Mouse (Mus musculus) limb, embryonic 11.5 days (tissue): ENCODE measurements at regions not wholly inside any gene's neighbourhood (a gene's known extent, or its start where the extent isn't known, plus 50 kb on each side); places are given as distances from the start of the nearest gene placed in this dataset.

ENCODE experiments used
- ATAC-seq: fragments of 200-750 bp; cut with Nextera tagmentation; 2 replicates; pipeline ENCODE4 v1.8.0; 2017; ENCODE audit warnings: low read depth; ENCODE audit not compliant: insufficient number of reproducible peaks, low FRiP score, low TSS enrichment
- DNase-seq: peaks from one replicate; pipeline ENCODE4 v3.0.0-alpha.2; 2015; ENCODE audit warnings: low spot score
- H3K27ac ChIP-seq: fragments of 300-500 bp; sonication (generic); replicated peaks from 2 replicates; pipeline ENCODE4 v1.5.1; 2014; ENCODE audit warnings: low read depth, mild to moderate bottlenecking, low read length
- H3K27me3 ChIP-seq: fragments of 300-500 bp; sonication (generic); 2 replicates; pipeline ENCODE4 v1.6.1; 2014; ENCODE audit warnings: mild to moderate bottlenecking, low read length, mixed read lengths; ENCODE audit not compliant: control insufficient read depth, insufficient read depth
- H3K36me3 ChIP-seq: fragments of 300-500 bp; sonication (generic); 2 replicates; pipeline ENCODE4 v1.6.1; 2014; ENCODE audit warnings: mild to moderate bottlenecking, low read length, moderate library complexity, mixed read lengths; ENCODE audit not compliant: control insufficient read depth, insufficient read depth
- H3K4me1 ChIP-seq: fragments of 300-500 bp; sonication (generic); 2 replicates; pipeline ENCODE4 v1.6.1; 2014; ENCODE audit warnings: low read length, mixed read lengths; ENCODE audit not compliant: control insufficient read depth, insufficient read depth
- H3K4me2 ChIP-seq: fragments of 300-500 bp; sonication (generic); 2 replicates; pipeline ENCODE4 v1.6.1; 2014; ENCODE audit warnings: low read depth, mild to moderate bottlenecking, moderate library complexity; ENCODE audit not compliant: severe bottlenecking
- H3K4me3 ChIP-seq: fragments of 300-500 bp; sonication (generic); 2 replicates; pipeline ENCODE4 v1.5.1; 2014; ENCODE audit warnings: low read depth, low read length
- H3K9ac ChIP-seq: fragments of 300-500 bp; sonication (generic); 2 replicates; pipeline ENCODE4 v1.6.1; 2014; ENCODE audit warnings: mild to moderate bottlenecking, low read length
- H3K9me3 ChIP-seq: fragments of 300-500 bp; sonication (generic); 2 replicates; pipeline ENCODE4 v1.6.1; 2016; ENCODE audit warnings: low read length; ENCODE audit not compliant: control insufficient read depth
- WGBS: fragments of 180-500 bp; shearing (Covaris S2); extraction: QIAGEN DNeasy Blood & Tissue Kit; methylation state at CpG from one replicate; pipeline ENCODE4 v1.1.7; 2014; 5-methylcytosine and 5-hydroxymethylcytosine counted together

- H3K4me3 ChIP-seq: no peak overlapping the region
- no peaks in the 10 kb centered on the region for H3K9me3 ChIP-seq
- H3K27me3 ChIP-seq: no peaks in the 10 kb centered on the region
- no peak for DNase-seq
- H3K9ac ChIP-seq: no peak overlapping the region
- WGBS: 87% methylated on average over 11 of the region's 11 CpGs
- H3K27ac ChIP-seq: no peak overlapping the region
- H3K4me1 ChIP-seq: no peaks in the 10 kb centered on the region
- no peak for ATAC-seq
- H3K4me2 ChIP-seq: no peak overlapping the region
- H3K36me3 ChIP-seq: no peaks in the 10 kb centered on the region
Measured at GRCm38 (mm10) chr6:99953980-99954776, 228.0 kb upstream of the Prok2 start.

DNA sequence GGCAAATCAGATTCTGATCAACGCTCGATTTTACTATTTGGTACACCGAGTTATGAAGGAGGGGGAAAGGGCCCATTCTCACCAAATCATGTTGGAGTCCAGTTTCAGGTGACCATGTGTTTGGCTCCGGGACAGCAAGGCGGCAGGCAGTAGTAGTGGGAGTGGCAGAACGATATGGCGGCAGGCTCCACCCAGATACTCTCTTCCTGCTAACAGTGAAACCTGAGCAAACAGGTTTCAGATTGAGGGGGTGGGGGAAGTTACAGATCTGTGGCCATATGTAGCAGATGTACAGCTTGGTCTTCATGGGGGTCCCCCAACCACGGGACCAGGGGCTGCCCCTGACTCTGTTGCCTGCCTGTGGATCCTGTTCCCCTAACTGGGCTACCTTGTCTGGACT, 224.6 kb upstream of the Prok2 start:
- Histone ChIP-seq H3K4me2 (no peak overlapping the region), H3K9ac (no peak overlapping the region), H3K9me3 (no peaks in the 10 kb centered on the region), H3K27ac (no peak overlapping the region), H3K27me3 (no peaks in the 10 kb centered on the region), H3K4me3 (no peak overlapping the region), H3K4me1 (no peaks in the 10 kb centered on the region), H3K36me3 (no peaks in the 10 kb centered on the region)
- WGBS: 94% methylated on average over 8 of the region's 8 CpGs
- DNase-seq: no peak
- no peak for ATAC-seq

DNA sequence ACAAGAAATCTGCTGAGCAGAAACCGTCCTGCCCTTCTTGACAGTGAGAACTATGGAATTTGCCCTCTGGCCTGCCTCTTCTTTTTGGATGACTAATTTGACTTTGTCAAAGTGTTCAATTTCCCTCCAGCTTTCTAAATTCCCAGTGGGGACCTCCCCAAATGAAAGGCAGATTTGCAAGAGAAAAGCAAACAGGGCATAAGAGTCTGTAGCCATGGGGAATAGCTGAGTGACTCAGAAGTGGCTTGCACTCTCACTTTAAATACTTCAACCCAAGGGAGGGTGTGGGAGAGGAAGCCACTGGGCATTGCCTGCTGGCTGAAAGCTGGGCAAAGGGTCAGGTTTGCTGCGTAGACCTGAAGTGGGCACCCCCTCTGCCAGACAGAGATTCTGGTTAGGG, 220.7 kb upstream of the Prok2 start:
- Histone ChIP-seq H3K4me1 (no peaks in the 10 kb centered on the region), H3K9me3 (no peaks in the 10 kb centered on the region), H3K4me3 (no peak overlapping the region), H3K36me3 (no peaks in the 10 kb centered on the region), H3K27ac (no peak overlapping the region), H3K9ac (no peak overlapping the region), H3K4me2 (no peak overlapping the region), H3K27me3 (no peaks in the 10 kb centered on the region)
- DNase-seq (no peak), ATAC-seq (no peak)
- WGBS: 51% methylated on average over 2 of the region's 2 CpGs

- Histone ChIP-seq H3K27ac (no peak overlapping the region), H3K9ac (no peak overlapping the region), H3K4me2 (no peak overlapping the region), H3K36me3 (no peaks in the 10 kb centered on the region), H3K4me1 (no peaks in the 10 kb centered on the region), H3K4me3 (no peak overlapping the region), H3K9me3 (no peaks in the 10 kb centered on the region), H3K27me3 (no peaks in the 10 kb centered on the region)
- DNase-seq (no peak), ATAC-seq (no peak)
- WGBS: 42% methylated on average over 3 of the region's 3 CpGs
Measured at GRCm38 (mm10) chr6:99946481-99946880, 220.3 kb upstream of the Prok2 start.

- Histone ChIP-seq H3K36me3 (no peaks in the 10 kb centered on the region), H3K9me3 (no peaks in the 10 kb centered on the region), H3K4me1 (no peaks in the 10 kb centered on the region), H3K4me2 (no peak overlapping the region), H3K9ac (no peak overlapping the region), H3K27ac (no peak overlapping the region), H3K4me3 (no peak overlapping the region), H3K27me3 (no peaks in the 10 kb centered on the region)
- no peak for ATAC-seq
- no peak for DNase-seq
- WGBS: 80% methylated on average over 2 of the region's 2 CpGs
Measured at GRCm38 (mm10) chr6:99945691-99946090, 219.5 kb upstream of the Prok2 start.

GRCm38 (mm10) chr6:99942958-99943357, 216.8 kb upstream of the Prok2 start:
- no peak overlapping the region for H3K9ac ChIP-seq
- no peak overlapping the region for H3K4me2 ChIP-seq
- ATAC-seq: no peak
- H3K4me1 ChIP-seq: peaks cover 17% of the 10 kb centered on the region
- WGBS: 88% methylated on average over 1 of the region's 1 CpGs
- H3K4me3 ChIP-seq: no peak overlapping the region
- no peaks in the 10 kb centered on the region for H3K27me3 ChIP-seq
- no peak for DNase-seq
- H3K36me3 ChIP-seq: no peaks in the 10 kb centered on the region
- H3K9me3 ChIP-seq: no peaks in the 10 kb centered on the region
- H3K27ac ChIP-seq: no peak overlapping the region

GRCm38 (mm10) chr6:99940118-99940517, 213.9 kb upstream of the Prok2 start:
- no peaks in the 10 kb centered on the region for H3K27me3 ChIP-seq
- H3K9me3 ChIP-seq: no peaks in the 10 kb centered on the region
- H3K4me3 ChIP-seq: no peak overlapping the region
- no peaks in the 10 kb centered on the region for H3K36me3 ChIP-seq
- H3K4me2 ChIP-seq: no peak overlapping the region
- 57% methylated on average over 5 of the region's 5 CpGs for WGBS
- peaks cover 17% of the 10 kb centered on the region for H3K4me1 ChIP-seq
- H3K9ac ChIP-seq: no peak overlapping the region
- no peak for ATAC-seq
- no peak overlapping the region for H3K27ac ChIP-seq
- no peak for DNase-seq

- Histone ChIP-seq H3K27ac (no peak overlapping the region), H3K9ac (no peak overlapping the region), H3K4me1 (peaks cover 17% of the 10 kb centered on the region), H3K4me3 (no peak overlapping the region), H3K9me3 (no peaks in the 10 kb centered on the region), H3K27me3 (no peaks in the 10 kb centered on the region), H3K4me2 (no peak overlapping the region), H3K36me3 (no peaks in the 10 kb centered on the region)
- whole genome bisulfite sequencing: 59% methylated on average over 5 of the region's 5 CpGs
- DNase-seq (no peak), ATAC-seq (no peak)
Measured at GRCm38 (mm10) chr6:99939382-99939781, 213.2 kb upstream of the Prok2 start.

DNA sequence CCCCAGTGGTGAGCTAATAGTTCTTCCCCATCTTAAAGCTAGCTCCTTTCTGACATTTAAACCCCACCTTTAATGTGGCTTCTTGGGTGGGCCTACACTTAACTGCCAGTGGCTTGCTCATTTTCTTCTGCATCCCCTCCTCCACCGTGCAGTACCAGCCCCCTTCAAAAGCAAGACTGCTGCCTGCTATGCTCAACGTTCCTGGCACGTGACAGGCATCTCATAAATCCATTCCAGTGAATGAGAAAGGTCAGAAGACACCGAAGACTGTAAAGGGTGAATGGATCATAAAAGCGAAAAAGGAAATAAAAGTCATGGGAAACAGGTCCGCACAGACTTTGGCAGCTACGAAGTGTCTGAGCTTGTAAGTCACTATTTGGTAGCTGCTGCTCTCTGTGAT, 212.8 kb upstream of the Prok2 start:
- Histone ChIP-seq H3K9ac (no peak overlapping the region), H3K4me3 (no peak overlapping the region), H3K27me3 (no peaks in the 10 kb centered on the region), H3K9me3 (no peaks in the 10 kb centered on the region), H3K36me3 (no peaks in the 10 kb centered on the region), H3K27ac (no peak overlapping the region), H3K4me1 (peaks cover 17% of the 10 kb centered on the region), H3K4me2 (no peak overlapping the region)
- DNase-seq (peak; percentile 60), ATAC-seq (peak; percentile 78)
- WGBS: 16% methylated on average over 7 of the region's 7 CpGs
